Mouse (Mus musculus) layer of hippocampus, postnatal 36 days (tissue): ENCODE results near the gene Spsb3. TPM values are rescaled to one million over a fixed set of nuclear protein-coding genes. Genes with fewer than 3 reads are reported as not detected.

ENCODE experiments used
- DNase-seq, 2 experiments: peaks; one replicate each; pipeline ENCODE4 v3.0.0; 2022
- total RNA-seq, 2 experiments: library from RNA; stranded (reverse); gene quantifications; 2 replicates each; pipeline ENCODE4 v1.2.3; 2021

The Spsb3 gene
- total RNA-seq: 10 to 100 TPM; 39.2 to 42.8 TPM

- DNase-seq: peak; percentile 96 to 98
Observed at GRCm38 (mm10) chr17:24886134-24886931, at the start of gene Spsb3, which contains the start of gene Nubp2. Gene Spsb3, plus strand, starts transcription at chr17:24886643. Gene Nubp2, minus strand, starts transcription at chr17:24886349.

GRCm38 (mm10) chr17:24839842-24840241, 46.6 kb upstream of the Spsb3 start, which contains the start of gene Hagh:
Gene Hagh, plus strand, starts transcription at chr17:24840143.
- no peak for DNase-seq

GRCm38 (mm10) chr17:24840341-24840740, 46.1 kb upstream of the Spsb3 start:
- no peak for DNase-seq

- DNase-seq: no peak
Observed at GRCm38 (mm10) chr17:24841133-24841532, 45.3 kb upstream of the Spsb3 start.

GRCm38 (mm10) chr17:24842631-24843030, 43.8 kb upstream of the Spsb3 start:
- no peak for DNase-seq

- DNase-seq: no peak
Observed at GRCm38 (mm10) chr17:24844525-24844924, 41.9 kb upstream of the Spsb3 start.

GRCm38 (mm10) chr17:24847386-24847785, 39.1 kb upstream of the Spsb3 start:
- DNase-seq: no peak

- DNase-seq: no peak
Observed at GRCm38 (mm10) chr17:24848600-24849031, 37.8 kb upstream of the Spsb3 start.

- DNase-seq: no peak
Observed at GRCm38 (mm10) chr17:24849733-24850064, 36.7 kb upstream of the Spsb3 start.

GRCm38 (mm10) chr17:24850065-24850772, 36.2 kb upstream of the Spsb3 start, which contains the start of gene Fahd1:
Gene Fahd1, minus strand, starts transcription at chr17:24850364.
- DNase-seq: peak; percentile 94 to 95

- DNase-seq: no peak
Observed at GRCm38 (mm10) chr17:24850773-24851127, 35.7 kb upstream of the Spsb3 start.

- no peak for DNase-seq
Observed at GRCm38 (mm10) chr17:24851381-24852125, 34.9 kb upstream of the Spsb3 start.

- no peak for DNase-seq
Observed at GRCm38 (mm10) chr17:24855838-24856464, 30.5 kb upstream of the Spsb3 start.

- DNase-seq: no peak
Observed at GRCm38 (mm10) chr17:24856589-24856988, 29.9 kb upstream of the Spsb3 start.

GRCm38 (mm10) chr17:24857831-24858470, 28.5 kb upstream of the Spsb3 start:
- DNase-seq: no peak

GRCm38 (mm10) chr17:24858967-24859366, 27.5 kb upstream of the Spsb3 start:
- peak in 1 of 2 experiments; percentile 40 for DNase-seq

GRCm38 (mm10) chr17:24860076-24860475, 26.4 kb upstream of the Spsb3 start:
- DNase-seq: no peak

GRCm38 (mm10) chr17:24861785-24862184, 24.7 kb upstream of the Spsb3 start:
- DNase-seq: no peak

GRCm38 (mm10) chr17:24865776-24866175, 20.7 kb upstream of the Spsb3 start, which contains the start of gene Igfals:
Gene Igfals, plus strand, starts transcription at chr17:24865997.
- DNase-seq: no peak

GRCm38 (mm10) chr17:24867914-24868313, 18.5 kb upstream of the Spsb3 start:
- DNase-seq: no peak

GRCm38 (mm10) chr17:24873695-24874404, 12.6 kb upstream of the Spsb3 start:
- no peak for DNase-seq
